Mouse (Mus musculus) heart, embryonic 15.5 days (tissue): ENCODE results near the gene Brox. TPM values are rescaled to one million over a fixed set of nuclear protein-coding genes. Genes with fewer than 3 reads are reported as not detected.

Experiments
- ATAC-seq: fragments of 200-750 bp; cut with Nextera tagmentation; replicated peaks from 2 replicates; pipeline ENCODE4 v1.8.0; 2017; ENCODE audit warnings: low read depth, moderate TSS enrichment; ENCODE audit not compliant: insufficient number of reproducible peaks, insufficient read depth, low FRiP score
- H3K27ac ChIP-seq: fragments of 300-500 bp; sonication (generic); 2 replicates; pipeline ENCODE4 v1.5.1; 2015; ENCODE audit warnings: mild to moderate bottlenecking, inconsistent platforms
- H3K27me3 ChIP-seq: fragments of 300-500 bp; sonication (generic); 2 replicates; pipeline ENCODE4 v1.6.1; 2015; ENCODE audit warnings: inconsistent platforms
- H3K36me3 ChIP-seq: fragments of 300-500 bp; sonication (generic); 2 replicates; pipeline ENCODE4 v1.6.1; 2015; ENCODE audit warnings: mild to moderate bottlenecking, inconsistent platforms
- H3K4me1 ChIP-seq: fragments of 300-500 bp; sonication (generic); replicated peaks from 2 replicates; pipeline ENCODE4 v1.6.1; 2015; ENCODE audit warnings: inconsistent platforms
- H3K4me2 ChIP-seq: fragments of 300-500 bp; sonication (generic); 2 replicates; pipeline ENCODE4 v1.6.1; 2015; ENCODE audit warnings: inconsistent platforms, mild to moderate bottlenecking, moderate library complexity
- H3K4me3 ChIP-seq: fragments of 300-500 bp; sonication (generic); 2 replicates; pipeline ENCODE4 v1.5.1; 2015; ENCODE audit warnings: mild to moderate bottlenecking, inconsistent platforms
- H3K9ac ChIP-seq: fragments of 300-500 bp; sonication (generic); 2 replicates; pipeline ENCODE4 v1.6.1; 2015; ENCODE audit warnings: mild to moderate bottlenecking, inconsistent platforms
- H3K9me3 ChIP-seq: fragments of 300-500 bp; sonication (generic); replicated peaks from 2 replicates; pipeline ENCODE4 v1.6.1; 2016; ENCODE audit warnings: inconsistent platforms
- WGBS: fragments of 180-500 bp; shearing (Covaris S2); methylation state at CpG from one replicate; pipeline ENCODE4 v1.1.7; 2015; ENCODE audit warnings: mixed read lengths; 5-methylcytosine and 5-hydroxymethylcytosine counted together
- polyA plus RNA-seq: library from polyadenylated mRNA; unstranded; fragments of >200 nt; fragmentation: Nextera tagmentation; extraction: Ambion mirVana; gene quantifications from 2 replicates; pipeline ENCODE4 v1.2.1, GENCODE M21; 2015

Brox gene
- polyA plus RNA-seq, 1 experiment from 2014 or later = 38.6 TPM

DNA sequence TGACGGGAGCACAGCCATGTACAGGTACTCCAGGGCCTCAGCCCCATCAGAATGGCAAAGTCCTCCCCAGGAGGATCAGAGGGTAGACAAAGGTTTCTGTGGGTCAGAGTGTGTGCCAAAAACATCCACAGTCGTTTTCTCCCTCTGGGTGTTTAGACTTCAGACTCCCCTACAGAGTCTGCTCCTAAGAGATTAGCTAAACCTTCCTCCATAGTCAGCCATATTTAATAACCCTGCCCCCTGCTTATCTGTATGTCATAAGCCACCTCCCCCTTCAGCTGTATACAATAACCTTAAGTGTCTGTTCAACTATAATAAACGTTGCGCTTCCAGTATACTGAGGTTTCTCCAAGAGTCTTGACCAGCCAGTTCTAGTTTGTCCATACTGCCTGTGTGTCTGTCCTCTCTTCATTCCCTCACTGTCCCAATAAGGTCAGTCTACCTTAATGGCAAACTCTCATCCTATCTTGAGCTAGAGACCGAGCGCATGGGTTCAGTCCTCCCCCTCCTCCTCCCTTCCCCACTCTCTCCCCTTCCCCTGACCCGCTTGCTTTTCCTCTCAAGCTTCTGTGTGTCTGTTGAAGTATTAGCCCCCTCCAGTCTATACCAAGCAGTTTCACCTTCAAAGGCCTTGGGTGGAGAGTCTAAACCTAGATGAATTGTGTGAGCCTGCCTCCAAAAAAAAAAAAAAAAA is 63.9 kb downstream of the Brox start:
- Histone ChIP-seq H3K4me3 (no peak overlapping the region), H3K9me3 (no peaks in the 10 kb centered on the region), H3K27me3 (no peaks in the 10 kb centered on the region), H3K4me2 (no peak overlapping the region), H3K4me1 (no peaks in the 10 kb centered on the region), H3K9ac (no peak overlapping the region), H3K36me3 (no peaks in the 10 kb centered on the region), H3K27ac (no peak overlapping the region)
- no peak for ATAC-seq
- WGBS = 70% methylated on average over 7 of the region's 7 CpGs

DNA sequence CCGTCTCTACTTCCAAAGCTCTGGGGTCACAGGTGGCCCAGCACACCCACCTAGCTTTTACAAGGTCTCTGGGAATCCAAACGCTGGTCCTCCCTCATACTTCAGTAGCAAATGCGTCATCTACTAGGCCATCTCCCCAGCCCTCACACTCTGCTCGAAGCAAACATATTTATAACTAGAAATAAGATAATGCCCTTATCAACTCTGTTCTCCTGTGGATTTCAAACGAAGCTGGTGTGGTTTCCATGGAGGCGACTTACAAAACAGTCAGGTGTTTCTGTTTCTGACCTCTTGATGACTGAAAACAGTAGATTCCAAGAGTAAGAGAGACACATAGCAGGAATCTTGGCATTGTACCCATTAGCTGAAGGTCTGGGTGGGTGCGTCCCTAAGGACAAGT is 69.6 kb downstream of the Brox start:
- Histone ChIP-seq H3K9me3 (no peaks in the 10 kb centered on the region), H3K9ac (no peak overlapping the region), H3K4me2 (no peak overlapping the region), H3K4me3 (no peak overlapping the region), H3K4me1 (no peaks in the 10 kb centered on the region), H3K36me3 (no peaks in the 10 kb centered on the region), H3K27me3 (0 out of 2 replicates have a peak, but pooled peaks cover 3% of the 10 kb centered on the region), H3K27ac (no peak overlapping the region)
- no peak for ATAC-seq
- 57% methylated on average over 7 of the region's 7 CpGs for WGBS

Other genes with a start within 250 kb of the Brox start
- 7.8 and 11.0 TPM in 2 replicates for gene Disp1, start 75.7 kb downstream of the Brox start, polyA plus RNA-seq
- 30.0 and 30.9 TPM in 2 replicates for gene Aida, start 679 bp downstream of the Brox start, polyA plus RNA-seq
- gene Mia3, start 72.3 kb upstream of the Brox start, polyA plus RNA-seq = 65.2 and 73.5 TPM in 2 replicates
- 11.5 and 13.4 TPM in 2 replicates for gene Taf1a, start 91.7 kb upstream of the Brox start, polyA plus RNA-seq
- gene Hhipl2, start 120.9 kb upstream of the Brox start, polyA plus RNA-seq = 0.23 and 0.34 TPM in 2 replicates